Mouse (Mus musculus) heart, embryonic 13.5 days (tissue): ENCODE measurements around the gene Mroh2a. TPM values are rescaled to one million over a fixed set of nuclear protein-coding genes. Genes with fewer than 3 reads are reported as not detected.

Experiments used
- ATAC-seq: fragments of 200-750 bp; cut with Nextera tagmentation; 2 replicates; pipeline ENCODE4 v1.8.0; 2017; ENCODE audit warnings: moderate TSS enrichment; ENCODE audit not compliant: insufficient number of reproducible peaks, low FRiP score, low TSS enrichment; ENCODE audit errors: extremely low read depth
- H3K27ac ChIP-seq: fragments of 300-500 bp; sonication (generic); replicated peaks from 2 replicates; pipeline ENCODE4 v1.5.1; 2015; ENCODE audit warnings: moderate library complexity, mild to moderate bottlenecking, inconsistent platforms
- H3K27me3 ChIP-seq: fragments of 300-500 bp; sonication (generic); replicated peaks from 2 replicates; pipeline ENCODE4 v1.6.1; 2015; ENCODE audit warnings: mild to moderate bottlenecking, inconsistent platforms
- H3K36me3 ChIP-seq: fragments of 300-500 bp; sonication (generic); 2 replicates; pipeline ENCODE4 v1.6.1; 2015; ENCODE audit warnings: mild to moderate bottlenecking, inconsistent platforms
- H3K4me1 ChIP-seq: fragments of 300-500 bp; sonication (generic); 2 replicates; pipeline ENCODE4 v1.6.1; 2015; ENCODE audit warnings: inconsistent platforms
- H3K4me2 ChIP-seq: fragments of 300-500 bp; sonication (generic); 2 replicates; pipeline ENCODE4 v1.6.1; 2015; ENCODE audit warnings: inconsistent platforms, mild to moderate bottlenecking, moderate library complexity
- H3K4me3 ChIP-seq: fragments of 300-500 bp; sonication (generic); 2 replicates; pipeline ENCODE4 v1.5.1; 2015; ENCODE audit warnings: moderate library complexity, mild to moderate bottlenecking, inconsistent platforms
- H3K9ac ChIP-seq: fragments of 300-500 bp; sonication (generic); 2 replicates; pipeline ENCODE4 v1.6.1; 2015; ENCODE audit warnings: inconsistent platforms, mild to moderate bottlenecking, moderate library complexity
- H3K9me3 ChIP-seq: fragments of 300-500 bp; sonication (generic); 2 replicates; pipeline ENCODE4 v1.6.1; 2016; ENCODE audit warnings: inconsistent platforms
- WGBS: fragments of 180-500 bp; shearing (Covaris S2); methylation state at CpG from one replicate; pipeline ENCODE4 v1.1.7; 2015; ENCODE audit warnings: mixed read lengths; 5-methylcytosine and 5-hydroxymethylcytosine counted together
- polyA plus RNA-seq: library from polyadenylated mRNA; unstranded; fragments of >200 nt; fragmentation: Nextera tagmentation; extraction: Ambion mirVana; gene quantifications from 2 replicates; pipeline ENCODE4 v1.2.1, GENCODE M21; 2015

Mroh2a gene
- polyA plus RNA-seq, 1 experiment from 2014 or later, result 0.33 TPM

DNA sequence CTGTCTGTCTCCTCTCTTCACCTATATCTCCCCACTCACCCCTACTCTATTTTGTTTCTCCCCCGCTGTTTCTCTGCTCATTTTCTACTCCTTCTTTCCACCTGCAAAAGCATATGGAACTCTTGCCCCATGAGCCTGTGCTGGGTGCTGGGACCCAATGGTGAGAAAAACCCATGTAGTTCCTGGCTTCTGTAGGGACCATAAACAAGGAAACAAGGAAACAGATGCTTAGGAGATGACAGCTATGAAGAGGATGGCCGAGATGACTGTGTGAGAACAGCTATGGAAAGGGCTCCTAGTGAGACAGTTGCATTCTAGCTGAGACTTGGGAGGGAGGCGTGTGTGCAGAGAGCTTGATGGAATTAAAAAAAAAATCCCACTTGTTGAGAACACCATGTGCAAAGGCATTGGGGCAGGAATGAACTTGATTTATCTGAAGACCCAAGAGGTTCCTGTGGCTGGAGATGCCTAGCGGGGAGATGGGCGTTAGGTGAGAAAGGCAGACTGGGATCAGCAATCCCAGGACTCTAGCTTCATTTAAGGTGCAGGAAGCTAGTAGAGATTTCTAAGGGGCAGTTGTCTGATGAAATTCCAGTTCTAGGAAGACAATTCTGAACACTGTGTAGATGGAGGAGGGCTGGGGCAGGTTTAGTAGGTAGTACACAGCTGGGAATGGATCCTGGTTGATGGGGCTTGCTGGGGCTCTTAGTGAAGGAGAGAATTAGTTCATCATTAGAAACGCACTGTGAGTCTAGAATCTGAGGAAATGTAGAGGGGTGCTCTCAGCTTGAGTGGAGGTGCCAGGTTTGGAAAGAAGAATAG is 4.4 kb downstream of the Mroh2a start:
- no peak overlapping the region for H3K9ac ChIP-seq

DNA sequence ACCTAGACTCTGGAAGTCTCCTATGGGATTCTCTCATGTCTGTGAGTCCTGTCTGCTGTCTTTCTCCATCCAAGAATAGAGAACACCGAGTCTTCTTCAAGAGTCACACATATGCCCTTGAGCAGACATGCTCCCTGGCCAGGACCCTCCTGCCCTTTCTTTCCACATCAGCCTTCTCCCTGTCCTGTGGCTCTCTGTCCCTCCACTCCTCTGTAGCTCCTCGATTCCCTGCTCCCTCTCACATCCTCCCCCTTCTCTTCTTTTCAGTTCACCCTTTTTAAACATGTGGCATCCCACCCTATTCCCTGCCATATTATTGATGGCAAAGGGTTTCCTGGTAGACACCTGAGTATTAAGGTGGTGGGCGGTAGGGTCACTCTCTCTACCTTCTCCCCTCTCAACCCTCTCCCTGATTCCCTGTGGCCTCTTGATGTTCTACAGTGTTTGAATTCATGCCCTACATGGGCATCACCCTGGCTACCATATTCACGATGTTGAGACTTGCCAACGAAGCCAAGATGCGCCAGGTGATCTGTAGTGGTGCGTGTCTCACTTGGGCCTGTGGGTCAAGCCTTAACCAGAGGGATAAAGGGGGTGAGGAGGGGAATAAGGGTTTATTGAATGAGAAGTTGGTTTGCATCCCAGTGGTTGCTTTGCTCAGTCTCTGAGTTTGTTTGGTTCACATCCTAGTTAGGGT is 5.2 kb downstream of the Mroh2a start:
- Histone ChIP-seq H3K4me1 (no peaks in the 10 kb centered on the region), H3K9me3 (peaks cover 94% of the 10 kb centered on the region), H3K9ac (no peak overlapping the region), H3K27ac (no peak overlapping the region), H3K27me3 (no peaks in the 10 kb centered on the region), H3K4me3 (no peak overlapping the region), H3K4me2 (no peak overlapping the region), H3K36me3 (no peaks in the 10 kb centered on the region)
- ATAC-seq, result no peak
- WGBS, result 57% methylated on average over 7 of the region's 7 CpGs

More for the DNA sequence above, 4.4 kb downstream of the Mroh2a start:
- 66% methylated on average over 6 of the region's 6 CpGs for WGBS
- H3K36me3 ChIP-seq, result no peaks in the 10 kb centered on the region
- no peak for ATAC-seq
- no peak overlapping the region for H3K4me3 ChIP-seq
- no peak overlapping the region for H3K27ac ChIP-seq
- no peaks in the 10 kb centered on the region for H3K4me1 ChIP-seq
- peaks cover 98% of the 10 kb centered on the region for H3K9me3 ChIP-seq
- no peaks in the 10 kb centered on the region for H3K27me3 ChIP-seq
- no peak overlapping the region for H3K4me2 ChIP-seq

DNA sequence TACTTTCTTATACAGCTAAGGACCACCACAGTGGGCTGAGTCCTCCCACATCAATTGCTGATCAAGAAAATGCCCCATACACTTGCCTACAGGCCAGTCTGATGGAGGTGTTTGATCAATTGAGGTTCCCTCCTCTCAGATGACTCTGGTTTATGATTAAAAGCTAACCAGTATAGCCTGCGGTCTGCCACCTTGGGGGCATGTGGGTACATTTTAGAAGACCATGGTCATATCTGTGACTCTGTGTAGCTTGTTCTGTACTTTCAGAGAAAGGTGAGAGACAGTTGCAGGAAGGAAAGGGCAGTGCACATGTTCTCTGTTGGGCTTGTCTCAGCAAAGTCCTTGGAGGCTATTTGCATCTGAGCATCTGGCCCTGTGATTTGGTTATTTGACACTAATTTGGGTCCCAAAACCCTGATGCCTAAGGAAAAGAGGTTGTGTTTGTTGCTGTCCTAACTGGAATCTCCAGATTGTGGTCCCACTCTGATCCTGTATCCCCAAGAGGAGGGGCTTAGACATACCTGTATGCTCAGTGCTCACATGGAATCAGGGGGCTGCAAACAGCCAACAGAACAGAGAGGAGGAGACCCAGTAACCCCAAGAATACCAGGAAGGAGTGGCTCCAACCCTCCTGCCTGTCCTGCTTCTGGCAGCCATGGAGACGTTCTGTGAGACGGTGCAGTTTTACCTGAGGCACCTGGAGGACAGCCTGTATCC is 6.0 kb downstream of the Mroh2a start:
- no peak for ATAC-seq
- no peaks in the 10 kb centered on the region for H3K36me3 ChIP-seq
- no peaks in the 10 kb centered on the region for H3K27me3 ChIP-seq
- no peak overlapping the region for H3K9ac ChIP-seq
- no peak overlapping the region for H3K27ac ChIP-seq
- peaks cover 94% of the 10 kb centered on the region for H3K9me3 ChIP-seq
- no peak overlapping the region for H3K4me2 ChIP-seq
- WGBS, result 46% methylated on average over 3 of the region's 3 CpGs
- no peak overlapping the region for H3K4me3 ChIP-seq
- no peaks in the 10 kb centered on the region for H3K4me1 ChIP-seq

DNA sequence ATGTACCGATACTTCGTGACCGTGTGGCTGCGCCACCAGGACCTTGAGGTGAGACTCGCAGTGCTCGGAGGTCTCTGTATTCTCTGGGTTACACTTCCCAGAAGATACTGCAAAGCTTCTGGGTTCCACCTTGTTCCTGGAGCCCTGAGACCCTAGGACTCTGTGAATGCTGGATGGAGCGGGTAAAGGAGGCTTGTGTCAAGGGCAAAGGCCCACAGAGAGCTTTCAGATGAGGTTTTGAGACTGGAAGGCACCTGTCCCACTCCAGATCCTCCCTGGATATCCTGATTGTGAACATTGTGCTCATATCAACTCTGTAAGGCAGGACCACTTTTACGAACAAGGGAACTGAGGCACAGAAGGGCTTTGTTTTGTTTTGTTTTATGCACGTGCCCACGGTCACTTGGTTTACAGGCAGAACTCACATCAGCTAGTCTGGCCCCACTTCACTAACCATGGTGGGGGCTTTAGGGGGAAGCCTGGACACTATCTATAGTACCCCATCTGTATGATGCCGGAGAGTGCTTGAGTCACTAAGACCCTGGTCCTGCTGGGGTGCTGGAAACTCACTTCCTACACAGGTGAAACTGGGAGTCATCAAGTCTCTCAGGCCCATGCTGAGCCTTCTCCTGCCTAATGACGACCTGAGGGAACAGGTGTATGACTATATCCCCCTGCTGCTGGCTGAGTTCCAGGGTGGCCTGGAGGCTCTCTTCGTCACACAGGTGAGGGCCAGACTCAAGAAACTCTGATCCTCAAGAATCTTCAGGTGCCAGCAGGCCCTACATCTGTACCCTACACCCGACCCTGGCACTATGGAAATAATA is 6.8 kb downstream of the Mroh2a start:
- Histone ChIP-seq H3K36me3 (no peaks in the 10 kb centered on the region), H3K9me3 (peaks cover 94% of the 10 kb centered on the region), H3K4me3 (no peak overlapping the region), H3K27ac (no peak overlapping the region), H3K4me1 (no peaks in the 10 kb centered on the region), H3K9ac (no peak overlapping the region), H3K27me3 (no peaks in the 10 kb centered on the region), H3K4me2 (no peak overlapping the region)
- WGBS, result 56% methylated on average over 14 of the region's 14 CpGs
- ATAC-seq, result no peak

DNA sequence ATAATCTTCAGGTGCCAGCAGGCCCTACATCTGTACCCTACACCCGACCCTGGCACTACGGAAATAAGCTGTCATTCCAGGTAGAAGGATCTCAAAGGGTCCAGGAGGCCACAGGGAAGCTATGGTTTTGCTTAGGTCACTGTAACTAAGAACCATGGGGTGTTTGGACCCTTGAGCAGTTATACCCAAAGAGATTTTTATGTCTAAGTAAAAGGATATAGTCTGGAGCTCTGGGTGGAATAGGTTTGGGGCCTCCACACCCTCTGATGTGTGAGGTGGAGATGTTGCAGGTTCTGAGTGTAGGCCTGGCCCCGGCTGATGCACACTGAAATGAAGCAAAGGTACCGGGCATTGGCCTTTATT is 7.4 kb downstream of the Mroh2a start:
- Histone ChIP-seq H3K27me3 (no peaks in the 10 kb centered on the region), H3K4me3 (no peak overlapping the region), H3K4me2 (no peak overlapping the region), H3K4me1 (no peaks in the 10 kb centered on the region), H3K36me3 (no peaks in the 10 kb centered on the region), H3K27ac (no peak overlapping the region), H3K9me3 (peaks cover 94% of the 10 kb centered on the region), H3K9ac (no peak overlapping the region)
- WGBS, result 56% methylated on average over 4 of the region's 4 CpGs
- ATAC-seq, result no peak

DNA sequence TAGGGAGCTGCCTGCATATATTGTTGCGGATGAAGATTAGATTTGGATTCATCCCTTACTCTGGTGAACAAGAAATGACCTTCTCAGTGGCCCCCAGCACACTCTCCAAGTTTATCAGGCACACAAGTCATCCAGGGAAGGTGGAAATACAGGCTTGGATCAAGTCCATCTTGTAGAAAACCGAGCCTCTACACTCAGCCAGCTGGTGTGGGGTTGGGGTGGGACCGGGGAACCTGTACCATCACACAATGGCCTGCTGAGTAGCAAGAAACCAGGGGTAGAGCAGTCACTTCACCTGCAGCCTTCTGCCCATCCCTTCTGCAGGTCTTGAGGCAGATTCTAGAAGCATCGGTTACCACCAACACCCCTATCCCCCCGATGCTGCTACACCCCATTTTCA is 7.9 kb downstream of the Mroh2a start:
- H3K36me3 ChIP-seq, result no peaks in the 10 kb centered on the region
- ATAC-seq, result no peak
- no peak overlapping the region for H3K4me3 ChIP-seq
- no peak overlapping the region for H3K4me2 ChIP-seq
- no peaks in the 10 kb centered on the region for H3K4me1 ChIP-seq
- no peak overlapping the region for H3K27ac ChIP-seq
- no peak overlapping the region for H3K9ac ChIP-seq
- 39% methylated on average over 5 of the region's 5 CpGs for WGBS
- H3K9me3 ChIP-seq, result peaks cover 94% of the 10 kb centered on the region
- no peaks in the 10 kb centered on the region for H3K27me3 ChIP-seq

DNA sequence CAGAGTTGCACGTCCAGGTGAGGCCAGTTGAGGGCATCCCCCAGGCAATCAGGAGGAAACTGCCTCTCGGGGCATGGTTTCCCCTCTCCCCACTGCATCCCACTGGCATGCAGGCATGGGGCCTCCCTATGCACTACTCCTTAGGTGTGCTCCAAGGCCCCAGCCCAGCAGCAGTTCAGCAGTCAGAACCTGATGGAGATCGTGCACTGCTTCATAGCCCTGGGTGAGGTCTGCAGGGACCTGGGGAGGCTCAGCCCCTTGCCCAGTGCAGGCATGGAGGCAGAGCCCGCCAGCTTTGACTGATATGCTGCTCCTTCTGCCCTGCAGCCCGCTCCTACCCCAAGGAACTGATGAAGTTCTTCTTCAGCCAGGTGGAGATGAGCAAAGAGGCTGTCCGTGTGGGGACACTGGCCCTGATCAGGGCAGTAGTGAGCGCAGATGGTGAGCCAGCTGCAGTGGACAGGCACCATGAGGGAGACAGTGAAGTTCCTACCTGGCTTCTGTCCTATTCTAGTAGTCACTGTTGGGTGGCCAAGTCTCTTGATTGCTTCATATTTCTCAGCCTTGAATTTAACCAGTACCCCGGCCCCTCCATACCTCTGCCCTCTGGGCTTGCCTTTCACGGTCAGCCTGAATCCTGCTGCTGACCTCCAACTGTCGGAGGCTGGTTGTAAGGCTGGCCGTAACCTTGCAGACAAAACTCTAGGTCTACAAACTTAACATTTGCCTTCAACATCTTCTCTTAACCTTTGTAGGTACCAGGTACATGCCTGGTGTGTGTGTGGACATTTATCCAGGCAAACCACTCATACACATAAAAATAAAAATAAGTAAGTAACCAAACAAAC is 8.5 kb downstream of the Mroh2a start:
- Histone ChIP-seq H3K27me3 (no peaks in the 10 kb centered on the region), H3K9me3 (peaks cover 94% of the 10 kb centered on the region), H3K4me2 (no peak overlapping the region), H3K4me3 (no peak overlapping the region), H3K27ac (no peak overlapping the region), H3K4me1 (no peaks in the 10 kb centered on the region), H3K9ac (no peak overlapping the region), H3K36me3 (no peaks in the 10 kb centered on the region)
- no peak for ATAC-seq
- 52% methylated on average over 11 of the region's 11 CpGs for WGBS

DNA sequence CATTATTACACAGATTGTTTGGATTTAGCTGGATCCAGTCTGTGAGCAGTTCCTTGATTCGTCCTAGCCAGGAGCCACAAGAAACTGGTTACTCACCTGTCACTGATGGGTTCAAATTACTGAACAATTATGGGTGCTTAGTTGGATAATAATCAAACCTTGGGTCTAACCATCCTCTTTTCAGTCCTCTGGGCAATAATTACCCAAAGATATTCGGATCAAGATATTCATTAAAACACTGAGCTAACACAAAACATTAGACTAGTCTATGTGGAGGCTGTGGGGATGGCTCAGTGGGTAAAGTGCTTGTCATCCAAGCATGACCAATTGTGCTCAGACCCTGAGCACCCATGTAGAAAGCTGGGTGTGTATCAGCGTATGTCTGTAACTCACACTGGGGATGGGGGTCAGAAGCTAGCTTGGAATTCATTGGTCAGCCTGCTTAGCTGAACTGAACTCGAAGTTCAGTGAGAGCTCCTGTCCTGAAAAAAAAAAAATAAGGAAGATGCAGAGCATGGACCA is 9.2 kb downstream of the Mroh2a start:
- Histone ChIP-seq H3K4me1 (no peaks in the 10 kb centered on the region), H3K9ac (no peak overlapping the region), H3K9me3 (peaks cover 94% of the 10 kb centered on the region), H3K27ac (no peak overlapping the region), H3K4me3 (no peak overlapping the region), H3K4me2 (no peak overlapping the region), H3K27me3 (no peaks in the 10 kb centered on the region), H3K36me3 (no peaks in the 10 kb centered on the region)
- WGBS, result 50% methylated on average over 4 of the region's 4 CpGs
- no peak for ATAC-seq

DNA sequence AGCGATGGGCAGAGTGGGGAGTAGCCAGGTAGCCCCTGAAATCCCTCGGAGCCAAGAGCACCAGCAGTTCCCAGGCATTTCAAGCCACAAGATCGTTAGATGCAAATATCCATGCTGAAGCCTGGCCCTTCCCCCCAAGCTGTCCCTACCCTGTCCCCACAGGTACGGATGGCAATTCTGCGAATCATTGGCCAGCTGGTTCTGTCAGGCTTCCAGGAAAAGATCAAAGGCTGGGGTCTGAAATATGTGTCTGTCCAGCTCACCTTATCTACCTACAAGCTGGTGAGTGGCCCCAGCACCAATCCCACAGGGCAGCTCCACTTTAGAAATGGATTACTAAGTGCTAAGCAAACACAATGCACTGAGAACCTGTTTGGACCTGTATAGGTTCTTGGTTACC is 10.5 kb downstream of the Mroh2a start:
- 62% methylated on average over 5 of the region's 5 CpGs for WGBS
- Histone ChIP-seq H3K9ac (no peak overlapping the region), H3K4me2 (no peak overlapping the region), H3K36me3 (no peaks in the 10 kb centered on the region), H3K27ac (no peak overlapping the region), H3K27me3 (no peaks in the 10 kb centered on the region), H3K4me3 (no peak overlapping the region), H3K4me1 (no peaks in the 10 kb centered on the region), H3K9me3 (peaks cover 94% of the 10 kb centered on the region)
- ATAC-seq, result no peak

DNA sequence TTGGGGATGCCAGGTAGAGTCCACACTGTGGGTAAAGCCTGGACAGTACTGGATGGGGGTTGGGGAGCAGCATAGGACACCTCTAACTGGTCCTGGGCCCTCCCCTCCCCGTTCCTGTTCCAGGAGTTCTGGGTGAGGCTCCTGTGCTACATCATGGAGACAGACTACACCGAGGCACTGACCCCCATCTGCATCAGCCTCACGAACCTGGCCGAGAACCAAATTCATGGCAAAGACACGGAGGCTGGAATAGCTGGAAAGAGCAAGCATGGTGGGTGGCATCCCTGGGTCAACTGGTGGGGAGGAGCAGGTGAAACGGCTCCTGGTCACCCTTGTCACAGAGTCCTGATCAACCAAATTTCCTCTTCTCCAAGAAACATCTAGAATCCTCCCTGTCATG is 12.0 kb downstream of the Mroh2a start:
- ATAC-seq, result 0 out of 2 replicates have a peak, but pooled peaks have one; percentile 1
- H3K27ac ChIP-seq, result no peak overlapping the region
- H3K27me3 ChIP-seq, result no peaks in the 10 kb centered on the region
- H3K4me2 ChIP-seq, result no peak overlapping the region
- H3K9me3 ChIP-seq, result peaks cover 94% of the 10 kb centered on the region
- H3K36me3 ChIP-seq, result no peaks in the 10 kb centered on the region
- no peak overlapping the region for H3K9ac ChIP-seq
- H3K4me3 ChIP-seq, result no peak overlapping the region
- H3K4me1 ChIP-seq, result no peaks in the 10 kb centered on the region
- WGBS, result 68% methylated on average over 6 of the region's 6 CpGs
